Mouse (Mus musculus) midbrain, embryonic 11.5 days (tissue): ENCODE results near the gene Gfi1. TPM values are rescaled to one million over a fixed set of nuclear protein-coding genes. Genes with fewer than 3 reads are reported as not detected.

Experiments used
- ATAC-seq: fragments of 200-750 bp; cut with Nextera tagmentation; 2 replicates; pipeline ENCODE4 v1.8.0; 2017; ENCODE audit warnings: moderate TSS enrichment, moderate library complexity; ENCODE audit not compliant: low FRiP score
- DNase-seq: peaks from one replicate; pipeline ENCODE4 v3.0.0; 2015; ENCODE audit warnings: low spot score; ENCODE audit errors: missing footprints
- H3K27ac ChIP-seq: fragments of 300-500 bp; sonication (generic); 2 replicates; pipeline ENCODE4 v1.5.1; 2014; ENCODE audit warnings: low read depth, low read length
- H3K27me3 ChIP-seq: fragments of 300-500 bp; sonication (generic); 2 replicates; pipeline ENCODE4 v1.6.1; 2014; ENCODE audit warnings: mild to moderate bottlenecking, low read length, moderate library complexity, mixed read lengths; ENCODE audit not compliant: control insufficient read depth, insufficient read depth
- H3K36me3 ChIP-seq: fragments of 300-500 bp; sonication (generic); 2 replicates; pipeline ENCODE4 v1.6.1; 2014; ENCODE audit warnings: mild to moderate bottlenecking, low read length, moderate library complexity, mixed read lengths; ENCODE audit not compliant: control insufficient read depth, insufficient read depth
- H3K4me1 ChIP-seq: fragments of 300-500 bp; sonication (generic); 2 replicates; pipeline ENCODE4 v1.6.1; 2014; ENCODE audit warnings: low read length; ENCODE audit not compliant: control insufficient read depth, insufficient read depth
- H3K4me2 ChIP-seq: fragments of 300-500 bp; sonication (generic); 2 replicates; pipeline ENCODE4 v1.6.1; 2014; ENCODE audit warnings: mild to moderate bottlenecking, moderate library complexity
- H3K4me3 ChIP-seq: fragments of 300-500 bp; sonication (generic); 2 replicates; pipeline ENCODE4 v1.5.1; 2014; ENCODE audit warnings: low read depth, low read length
- H3K9ac ChIP-seq: fragments of 300-500 bp; sonication (generic); 2 replicates; pipeline ENCODE4 v1.6.1; 2014; ENCODE audit warnings: low read length
- H3K9me3 ChIP-seq: fragments of 300-500 bp; sonication (generic); 2 replicates; pipeline ENCODE4 v1.6.1; 2016; ENCODE audit warnings: low read length; ENCODE audit not compliant: control insufficient read depth
- WGBS: fragments of 180-500 bp; shearing (Covaris S2); extraction: QIAGEN DNeasy Blood & Tissue Kit; methylation state at CpG from one replicate; pipeline ENCODE4 v1.1.7; 2014; 5-methylcytosine and 5-hydroxymethylcytosine counted together
- polyA plus RNA-seq: library from polyadenylated mRNA; unstranded; fragments of >200 nt; fragmentation: Nextera tagmentation; extraction: Ambion mirVana; gene quantifications from 2 replicates; pipeline ENCODE4 v1.2.1, GENCODE M21; 2014

Gfi1 gene
- polyA plus RNA-seq, result not detected in 2 replicates

- no peak for DNase-seq
- ATAC-seq, result peak; percentile 23; the same call in 1 of the 2 replicates
- H3K27me3 ChIP-seq, result peaks cover 83% of the 10 kb centered on the region
- peak within 1 kb of the TSS; percentile 27 for H3K4me3 ChIP-seq
- H3K4me2 ChIP-seq, result peak within 1 kb of the TSS; percentile 27
- H3K9me3 ChIP-seq, result no peaks in the 10 kb centered on the region
- H3K9ac ChIP-seq, result no peak within 1 kb of the TSS
- H3K4me1 ChIP-seq, result peaks cover 39% of the 10 kb centered on the region
- H3K36me3 ChIP-seq, result no peaks in the 10 kb centered on the region
- no peak within 1 kb of the TSS; the same call in 1 of the 2 replicates for H3K27ac ChIP-seq
- WGBS, result 1% methylated on average over 41 of the region's 41 CpGs
Measured at GRCm38 (mm10) chr5:107725435-107726261, at the start of gene Gfi1. Gene Gfi1, minus strand, starts transcription at chr5:107726036.

- H3K9ac ChIP-seq, result no peak overlapping the region
- no peak overlapping the region for H3K4me3 ChIP-seq
- no peak for DNase-seq
- H3K27ac ChIP-seq, result no peak overlapping the region
- no peaks in the 10 kb centered on the region for H3K4me1 ChIP-seq
- H3K27me3 ChIP-seq, result no peaks in the 10 kb centered on the region
- H3K36me3 ChIP-seq, result no peaks in the 10 kb centered on the region
- 95% methylated on average over 5 of the region's 5 CpGs for WGBS
- H3K4me2 ChIP-seq, result no peak overlapping the region
- no peak for ATAC-seq
- no peaks in the 10 kb centered on the region for H3K9me3 ChIP-seq
Measured at GRCm38 (mm10) chr5:107772049-107772448, 46.2 kb upstream of the Gfi1 start.

- Histone ChIP-seq H3K27me3 (no peaks in the 10 kb centered on the region), H3K9ac (no peak overlapping the region), H3K36me3 (no peaks in the 10 kb centered on the region), H3K4me1 (no peaks in the 10 kb centered on the region), H3K4me2 (no peak overlapping the region), H3K27ac (no peak overlapping the region), H3K4me3 (no peak overlapping the region), H3K9me3 (no peaks in the 10 kb centered on the region)
- no peak for DNase-seq
- ATAC-seq, result no peak
- 88% methylated on average over 1 of the region's 1 CpGs for WGBS
Measured at GRCm38 (mm10) chr5:107768224-107768623, 42.4 kb upstream of the Gfi1 start.

- Histone ChIP-seq H3K4me1 (no peaks in the 10 kb centered on the region), H3K27me3 (no peaks in the 10 kb centered on the region), H3K9me3 (no peaks in the 10 kb centered on the region), H3K4me2 (no peak overlapping the region), H3K27ac (no peak overlapping the region), H3K36me3 (no peaks in the 10 kb centered on the region), H3K9ac (no peak overlapping the region), H3K4me3 (no peak overlapping the region)
- ATAC-seq, result no peak
- 90% methylated on average over 4 of the region's 4 CpGs for WGBS
- no peak for DNase-seq
Measured at GRCm38 (mm10) chr5:107765946-107766345, 40.1 kb upstream of the Gfi1 start.

- Histone ChIP-seq H3K9me3 (no peaks in the 10 kb centered on the region), H3K36me3 (no peaks in the 10 kb centered on the region), H3K27me3 (no peaks in the 10 kb centered on the region), H3K9ac (no peak overlapping the region), H3K4me2 (no peak overlapping the region), H3K4me1 (no peaks in the 10 kb centered on the region), H3K4me3 (no peak overlapping the region), H3K27ac (no peak overlapping the region)
- WGBS, result 79% methylated on average over 1 of the region's 1 CpGs
- no peak for ATAC-seq
- DNase-seq, result no peak
Measured at GRCm38 (mm10) chr5:107764486-107764885, 38.6 kb upstream of the Gfi1 start.

- Histone ChIP-seq H3K27ac (no peak overlapping the region), H3K27me3 (no peaks in the 10 kb centered on the region), H3K4me3 (no peak overlapping the region), H3K36me3 (no peaks in the 10 kb centered on the region), H3K9ac (no peak overlapping the region), H3K4me2 (no peak overlapping the region), H3K9me3 (no peaks in the 10 kb centered on the region), H3K4me1 (no peaks in the 10 kb centered on the region)
- DNase-seq, result no peak
- ATAC-seq, result no peak
Measured at GRCm38 (mm10) chr5:107763674-107764073, 37.8 kb upstream of the Gfi1 start.

GRCm38 (mm10) chr5:107759121-107759520 is 33.3 kb upstream of the Gfi1 start:
- no peaks in the 10 kb centered on the region for H3K9me3 ChIP-seq
- 68% methylated on average over 5 of the region's 5 CpGs for WGBS
- H3K27ac ChIP-seq, result no peak overlapping the region
- no peaks in the 10 kb centered on the region for H3K4me1 ChIP-seq
- no peaks in the 10 kb centered on the region for H3K36me3 ChIP-seq
- H3K27me3 ChIP-seq, result no peaks in the 10 kb centered on the region
- no peak overlapping the region for H3K9ac ChIP-seq
- no peak for DNase-seq
- no peak for ATAC-seq
- no peak overlapping the region for H3K4me2 ChIP-seq
- H3K4me3 ChIP-seq, result no peak overlapping the region

- no peak overlapping the region for H3K27ac ChIP-seq
- H3K36me3 ChIP-seq, result no peaks in the 10 kb centered on the region
- no peaks in the 10 kb centered on the region for H3K9me3 ChIP-seq
- DNase-seq (no peak), ATAC-seq (no peak)
- no peak overlapping the region for H3K4me3 ChIP-seq
- H3K9ac ChIP-seq, result no peak overlapping the region
- no peak overlapping the region for H3K4me2 ChIP-seq
- WGBS, result 73% methylated on average over 2 of the region's 2 CpGs
- no peaks in the 10 kb centered on the region for H3K4me1 ChIP-seq
- H3K27me3 ChIP-seq, result no peaks in the 10 kb centered on the region
Measured at GRCm38 (mm10) chr5:107756072-107756471, 30.2 kb upstream of the Gfi1 start.

GRCm38 (mm10) chr5:107754740-107755139 is 28.9 kb upstream of the Gfi1 start:
- no peaks in the 10 kb centered on the region for H3K27me3 ChIP-seq
- DNase-seq, result no peak
- H3K9ac ChIP-seq, result no peak overlapping the region
- H3K4me2 ChIP-seq, result no peak overlapping the region
- WGBS, result 94% methylated on average over 1 of the region's 1 CpGs
- H3K36me3 ChIP-seq, result no peaks in the 10 kb centered on the region
- no peak for ATAC-seq
- no peak overlapping the region for H3K27ac ChIP-seq
- H3K4me1 ChIP-seq, result no peaks in the 10 kb centered on the region
- H3K9me3 ChIP-seq, result no peaks in the 10 kb centered on the region
- H3K4me3 ChIP-seq, result no peak overlapping the region
